Mouse (Mus musculus): ENCODE data around the gene 2310030G06Rik. TPM values are rescaled to one million over a fixed set of nuclear protein-coding genes. Genes with fewer than 3 reads are reported as not detected.

The 2310030G06Rik gene
- polyA plus RNA-seq, 1 experiment from 2014 or later: 9.3 TPM

DNA sequence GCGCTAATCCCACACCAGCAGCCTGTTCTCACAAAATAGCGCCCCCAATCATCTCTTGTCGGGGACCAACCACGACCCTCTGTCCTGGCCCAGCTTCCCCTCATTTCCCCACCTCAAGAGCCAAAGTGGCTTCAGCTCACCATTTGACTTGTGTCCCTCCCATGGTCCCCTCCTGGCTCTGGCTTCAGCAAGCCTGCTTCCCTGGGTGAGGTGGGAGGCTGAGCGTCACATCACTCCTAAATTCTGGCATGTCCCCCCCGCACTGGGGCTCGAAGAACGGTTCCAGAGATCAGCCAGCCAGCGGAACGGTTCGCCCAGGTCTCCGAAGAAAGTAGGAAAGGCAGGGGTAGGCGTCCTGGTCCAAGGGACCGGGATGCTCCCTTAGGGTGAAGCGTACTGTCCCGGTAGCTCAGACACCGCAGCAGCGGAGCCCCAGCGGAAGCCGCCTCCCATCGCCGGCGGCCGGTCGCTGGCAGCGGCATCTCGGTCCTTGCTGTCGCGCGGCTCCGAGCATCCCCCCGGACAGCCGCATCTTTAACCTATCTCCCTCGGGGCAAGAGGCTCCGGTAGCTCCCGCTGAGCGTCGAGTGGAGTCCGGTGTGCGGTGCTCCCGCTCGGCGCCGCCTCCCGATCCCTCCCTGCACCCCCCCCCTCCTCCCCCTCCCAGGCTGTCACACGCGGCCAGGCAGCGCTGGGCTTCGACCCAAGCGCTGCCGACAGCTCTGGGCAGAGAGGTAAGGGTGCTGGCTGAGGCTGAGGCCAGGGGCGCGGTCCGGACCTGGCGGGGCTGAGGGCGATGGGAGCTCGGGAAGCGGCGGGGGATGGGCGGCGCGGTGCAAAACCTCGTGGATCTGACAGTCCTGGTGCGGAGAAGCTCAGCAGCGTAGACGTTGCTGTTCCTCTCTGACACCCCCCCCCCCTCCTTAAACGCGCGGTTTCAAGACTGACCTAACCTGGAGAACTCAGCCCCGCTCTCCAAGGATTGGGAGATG lies 47.6 kb downstream of the 2310030G06Rik start:
- Histone ChIP-seq H3K36me3 (ENCODE audit: control insufficient read depth, insufficient read depth, low read length) (no peaks in the 10 kb centered on the region), H3K4me3 (ENCODE audit: low read length) (peak overlapping the region; percentile 49), H3K4me1 (ENCODE audit: control insufficient read depth, insufficient read depth, low read length) (peaks cover 12% of the 10 kb centered on the region; the same call in 1 of the 2 replicates), H3K9me3 (ENCODE audit: control insufficient read depth, low read length) (no peaks in the 10 kb centered on the region), H3K4me2 (replicated peaks; ENCODE audit: low read depth, low read length) (peak overlapping the region; percentile 93), H3K9ac (ENCODE audit: low read depth, low read length) (peak overlapping the region; percentile 53), H3K27me3 (ENCODE audit: control insufficient read depth, insufficient read depth, low read length) (no peaks in the 10 kb centered on the region; the same call in 1 of the 2 replicates), H3K27ac (ENCODE audit: low read depth, low read length) (no peak overlapping the region)
- ATAC-seq (ENCODE audit: low FRiP score, low TSS enrichment): peak; percentile 57
- 1% methylated on average over 70 of the region's 70 CpGs for WGBS

DNA sequence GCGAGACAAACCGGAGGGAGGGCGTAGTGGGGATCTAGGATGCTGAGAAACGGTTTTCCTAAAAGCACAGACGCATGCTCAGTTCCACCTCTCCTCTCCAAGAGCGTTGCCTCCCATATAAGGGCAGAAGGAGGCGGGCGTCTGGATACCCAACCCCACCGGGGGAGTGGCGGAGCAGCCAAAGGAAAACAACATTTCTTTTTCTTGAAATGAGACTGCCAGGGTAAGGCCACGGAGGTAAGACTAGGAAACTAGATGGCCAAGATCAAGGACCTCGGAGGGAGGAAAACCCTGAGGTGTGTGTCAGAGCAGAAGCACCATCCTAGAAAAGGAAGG lies 48.7 kb downstream of the 2310030G06Rik start:
- H3K27ac ChIP-seq (ENCODE audit: low read depth, low read length): no peak overlapping the region
- H3K9me3 ChIP-seq (ENCODE audit: control insufficient read depth, low read length): no peaks in the 10 kb centered on the region
- under 1% methylated on average over 12 of the region's 12 CpGs for WGBS
- H3K36me3 ChIP-seq (ENCODE audit: control insufficient read depth, insufficient read depth, low read length): no peaks in the 10 kb centered on the region
- no peaks in the 10 kb centered on the region; the same call in 1 of the 2 replicates for H3K27me3 ChIP-seq (ENCODE audit: control insufficient read depth, insufficient read depth, low read length)
- peak overlapping the region; percentile 34; the same call in 1 of the 2 replicates for H3K9ac ChIP-seq (ENCODE audit: low read depth, low read length)
- ATAC-seq (ENCODE audit: low FRiP score, low TSS enrichment): peak; percentile 63
- peaks cover 12% of the 10 kb centered on the region; the same call in 1 of the 2 replicates for H3K4me1 ChIP-seq (ENCODE audit: control insufficient read depth, insufficient read depth, low read length)
- H3K4me3 ChIP-seq (ENCODE audit: low read length): peak overlapping the region; percentile 22
- peak overlapping the region; percentile 93 for H3K4me2 ChIP-seq (replicated peaks; ENCODE audit: low read depth, low read length)

GRCm38 (mm10) chr9:50696851-50697705 lies 49.3 kb downstream of the 2310030G06Rik start:
- Histone ChIP-seq H3K9ac (ENCODE audit: low read depth, low read length) (peak overlapping the region; percentile 34; the same call in 1 of the 2 replicates), H3K27me3 (ENCODE audit: control insufficient read depth, insufficient read depth, low read length) (no peaks in the 10 kb centered on the region; the same call in 1 of the 2 replicates), H3K4me1 (ENCODE audit: control insufficient read depth, insufficient read depth, low read length) (peaks cover 12% of the 10 kb centered on the region; the same call in 1 of the 2 replicates), H3K36me3 (ENCODE audit: control insufficient read depth, insufficient read depth, low read length) (no peaks in the 10 kb centered on the region), H3K9me3 (ENCODE audit: control insufficient read depth, low read length) (no peaks in the 10 kb centered on the region), H3K4me2 (replicated peaks; ENCODE audit: low read depth, low read length) (peak overlapping the region; percentile 93), H3K27ac (ENCODE audit: low read depth, low read length) (no peak overlapping the region), H3K4me3 (ENCODE audit: low read length) (peak overlapping the region; percentile 22)
- 63% methylated on average over 12 of the region's 12 CpGs for WGBS
- ATAC-seq (ENCODE audit: low FRiP score, low TSS enrichment): no peak

GRCm38 (mm10) chr9:50695153-50695552 lies 51.2 kb downstream of the 2310030G06Rik start:
- Histone ChIP-seq H3K4me1 (ENCODE audit: control insufficient read depth, insufficient read depth, low read length) (peaks cover 12% of the 10 kb centered on the region; the same call in 1 of the 2 replicates), H3K36me3 (ENCODE audit: control insufficient read depth, insufficient read depth, low read length) (no peaks in the 10 kb centered on the region), H3K4me2 (replicated peaks; ENCODE audit: low read depth, low read length) (no peak overlapping the region), H3K27ac (ENCODE audit: low read depth, low read length) (no peak overlapping the region), H3K9me3 (ENCODE audit: control insufficient read depth, low read length) (no peaks in the 10 kb centered on the region), H3K4me3 (ENCODE audit: low read length) (no peak overlapping the region), H3K9ac (ENCODE audit: low read depth, low read length) (no peak overlapping the region), H3K27me3 (ENCODE audit: control insufficient read depth, insufficient read depth, low read length) (no peaks in the 10 kb centered on the region; the same call in 1 of the 2 replicates)
- 86% methylated on average over 6 of the region's 6 CpGs for WGBS
- no peak for ATAC-seq (ENCODE audit: low FRiP score, low TSS enrichment)

DNA sequence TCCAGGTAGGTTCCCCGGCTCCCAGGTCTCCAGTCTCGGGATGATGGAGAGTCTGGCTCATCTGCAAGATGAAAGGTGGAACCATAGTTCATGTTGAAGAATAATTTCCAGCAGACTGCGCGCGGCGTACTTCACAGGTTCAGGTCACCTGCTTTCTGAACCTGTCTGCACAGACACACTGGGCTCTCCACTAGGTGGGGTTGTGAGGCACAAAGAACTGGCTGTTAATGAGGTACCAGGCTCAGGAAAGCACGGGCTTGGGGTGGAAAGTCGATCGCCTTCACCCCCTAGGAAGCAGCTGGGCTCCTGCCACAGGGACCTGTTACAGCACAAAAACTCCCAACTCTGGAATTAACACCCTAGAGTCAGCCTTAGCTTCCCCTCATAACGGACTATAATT lies 52.7 kb downstream of the 2310030G06Rik start:
- 23% methylated on average over 10 of the region's 10 CpGs for WGBS
- H3K4me1 ChIP-seq (ENCODE audit: control insufficient read depth, insufficient read depth, low read length): peaks cover 8% of the 10 kb centered on the region; the same call in 1 of the 2 replicates
- H3K36me3 ChIP-seq (ENCODE audit: control insufficient read depth, insufficient read depth, low read length): no peaks in the 10 kb centered on the region
- ATAC-seq (ENCODE audit: low FRiP score, low TSS enrichment): peak; percentile 58
- no peak overlapping the region for H3K4me3 ChIP-seq (ENCODE audit: low read length)
- H3K9ac ChIP-seq (ENCODE audit: low read depth, low read length): no peak overlapping the region
- H3K27ac ChIP-seq (ENCODE audit: low read depth, low read length): no peak overlapping the region
- H3K4me2 ChIP-seq (replicated peaks; ENCODE audit: low read depth, low read length): peak overlapping the region; percentile 0; the same call in 1 of the 2 replicates
- H3K9me3 ChIP-seq (ENCODE audit: control insufficient read depth, low read length): no peaks in the 10 kb centered on the region
- no peaks in the 10 kb centered on the region for H3K27me3 ChIP-seq (ENCODE audit: control insufficient read depth, insufficient read depth, low read length)

GRCm38 (mm10) chr9:50692626-50693580 lies 53.4 kb downstream of the 2310030G06Rik start:
- no peak overlapping the region for H3K4me3 ChIP-seq (ENCODE audit: low read length)
- peaks cover 4% of the 10 kb centered on the region; the same call in 1 of the 2 replicates for H3K4me1 ChIP-seq (ENCODE audit: control insufficient read depth, insufficient read depth, low read length)
- peak overlapping the region; percentile 3; the same call in 1 of the 2 replicates for H3K4me2 ChIP-seq (replicated peaks; ENCODE audit: low read depth, low read length)
- WGBS: 28% methylated on average over 13 of the region's 13 CpGs
- H3K9ac ChIP-seq (ENCODE audit: low read depth, low read length): no peak overlapping the region
- no peaks in the 10 kb centered on the region for H3K9me3 ChIP-seq (ENCODE audit: control insufficient read depth, low read length)
- H3K36me3 ChIP-seq (ENCODE audit: control insufficient read depth, insufficient read depth, low read length): no peaks in the 10 kb centered on the region
- ATAC-seq (ENCODE audit: low FRiP score, low TSS enrichment): peak; percentile 53; the same call in 1 of the 2 replicates
- H3K27ac ChIP-seq (ENCODE audit: low read depth, low read length): peak overlapping the region; percentile 10; the same call in 1 of the 2 replicates
- no peaks in the 10 kb centered on the region for H3K27me3 ChIP-seq (ENCODE audit: control insufficient read depth, insufficient read depth, low read length)

Measured in kidney, embryonic 14.5 days (tissue).